Mouse (Mus musculus): ENCODE results near the gene Arhgap21. TPM values are rescaled to one million over a fixed set of nuclear protein-coding genes. Genes with fewer than 3 reads are reported as not detected.
A peak's percentile ranks its signal among the peaks of the same experiment; 100 is the strongest.

Gene Arhgap21
- polyA plus RNA-seq, 1 experiment from 2014 or later = 62.7 TPM

GRCm38 (mm10) chr2:20969201-20970200, 820 bp upstream of the Arhgap21 start:
- Histone ChIP-seq H3K27me3 (ENCODE audit: control insufficient read depth, insufficient read depth, low read length) (no peaks in the 10 kb centered on the region), H3K27ac (replicated peaks; ENCODE audit: low read depth, low read length) (peak overlapping the region; percentile 100), H3K4me1 (ENCODE audit: control insufficient read depth, insufficient read depth, low read length) (peaks cover 10% of the 10 kb centered on the region), H3K9me3 (ENCODE audit: control insufficient read depth, low read length) (no peaks in the 10 kb centered on the region), H3K9ac (replicated peaks; ENCODE audit: low read length) (peak overlapping the region; percentile 99), H3K4me3 (replicated peaks; ENCODE audit: low read depth, low read length) (peak overlapping the region; percentile 93), H3K36me3 (ENCODE audit: control insufficient read depth, insufficient read depth, low read length) (no peaks in the 10 kb centered on the region), H3K4me2 (ENCODE audit: low read length) (peak overlapping the region; percentile 77)
- peak; percentile 97 for ATAC-seq (ENCODE audit: low FRiP score, low TSS enrichment)
- DNase-seq = peak; percentile 98
- under 1% methylated on average over 49 of the region's 49 CpGs for WGBS

DNA sequence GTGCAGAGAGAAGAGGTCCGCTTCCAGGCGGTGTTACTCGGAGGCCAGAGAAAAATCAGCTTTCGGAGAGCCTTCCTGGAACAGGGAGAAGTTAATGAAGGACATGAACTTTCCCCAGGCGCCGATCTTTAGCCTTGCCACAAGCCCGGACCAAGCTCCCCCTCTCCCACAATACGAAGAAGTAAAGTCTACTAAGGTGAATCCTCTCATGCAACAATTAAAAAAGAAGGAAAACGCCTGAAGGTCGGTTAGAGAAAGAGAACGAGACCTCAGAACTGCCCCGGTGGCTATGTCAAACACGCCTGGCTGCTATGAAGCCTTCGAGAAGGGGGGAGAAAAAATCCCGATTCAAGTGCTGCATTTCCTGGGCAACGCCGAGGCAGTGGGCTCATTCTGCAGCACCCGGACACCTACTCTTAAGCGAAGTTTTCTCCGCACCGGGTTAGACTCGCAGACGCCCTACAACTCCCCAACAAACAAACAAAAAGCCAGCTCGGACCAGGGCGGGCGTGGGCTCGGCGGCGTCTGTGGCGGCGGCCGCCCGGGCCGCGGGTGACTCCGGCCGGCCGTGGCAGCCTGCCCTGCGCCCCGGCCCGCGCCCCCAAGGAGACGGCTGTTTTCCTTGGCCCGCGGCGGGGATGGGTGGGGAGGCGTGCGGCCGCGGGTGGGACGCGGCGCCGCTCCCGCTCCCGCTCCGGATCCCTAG, 882 bp downstream of the Arhgap21 start:
- Histone ChIP-seq H3K9me3 (ENCODE audit: control insufficient read depth, low read length) (no peaks in the 10 kb centered on the region), H3K27me3 (ENCODE audit: control insufficient read depth, insufficient read depth, low read length) (no peaks in the 10 kb centered on the region), H3K4me1 (ENCODE audit: control insufficient read depth, insufficient read depth, low read length) (peaks cover 24% of the 10 kb centered on the region), H3K4me2 (ENCODE audit: low read length) (peak overlapping the region; percentile 77), H3K27ac (replicated peaks; ENCODE audit: low read depth, low read length) (peak overlapping the region; percentile 100), H3K9ac (replicated peaks; ENCODE audit: low read length) (peak overlapping the region; percentile 99), H3K36me3 (ENCODE audit: control insufficient read depth, insufficient read depth, low read length) (no peaks in the 10 kb centered on the region), H3K4me3 (replicated peaks; ENCODE audit: low read depth, low read length) (peak overlapping the region; percentile 93)
- ATAC-seq (ENCODE audit: low FRiP score, low TSS enrichment) (no peak), DNase-seq (peak; percentile 69)
- under 1% methylated on average over 57 of the region's 57 CpGs for WGBS

GRCm38 (mm10) chr2:20967101-20967645, 1.5 kb downstream of the Arhgap21 start:
- Histone ChIP-seq H3K4me2 (ENCODE audit: low read length) (peak overlapping the region; percentile 77), H3K9me3 (ENCODE audit: control insufficient read depth, low read length) (no peaks in the 10 kb centered on the region), H3K27me3 (ENCODE audit: control insufficient read depth, insufficient read depth, low read length) (no peaks in the 10 kb centered on the region), H3K36me3 (ENCODE audit: control insufficient read depth, insufficient read depth, low read length) (no peaks in the 10 kb centered on the region), H3K27ac (replicated peaks; ENCODE audit: low read depth, low read length) (peak overlapping the region; percentile 100), H3K4me3 (replicated peaks; ENCODE audit: low read depth, low read length) (peak overlapping the region; percentile 93), H3K4me1 (ENCODE audit: control insufficient read depth, insufficient read depth, low read length) (peaks cover 31% of the 10 kb centered on the region), H3K9ac (replicated peaks; ENCODE audit: low read length) (peak overlapping the region; percentile 99)
- under 1% methylated on average over 13 of the region's 13 CpGs for WGBS
- DNase-seq (peak; percentile 72), ATAC-seq (ENCODE audit: low FRiP score, low TSS enrichment) (no peak)

DNA sequence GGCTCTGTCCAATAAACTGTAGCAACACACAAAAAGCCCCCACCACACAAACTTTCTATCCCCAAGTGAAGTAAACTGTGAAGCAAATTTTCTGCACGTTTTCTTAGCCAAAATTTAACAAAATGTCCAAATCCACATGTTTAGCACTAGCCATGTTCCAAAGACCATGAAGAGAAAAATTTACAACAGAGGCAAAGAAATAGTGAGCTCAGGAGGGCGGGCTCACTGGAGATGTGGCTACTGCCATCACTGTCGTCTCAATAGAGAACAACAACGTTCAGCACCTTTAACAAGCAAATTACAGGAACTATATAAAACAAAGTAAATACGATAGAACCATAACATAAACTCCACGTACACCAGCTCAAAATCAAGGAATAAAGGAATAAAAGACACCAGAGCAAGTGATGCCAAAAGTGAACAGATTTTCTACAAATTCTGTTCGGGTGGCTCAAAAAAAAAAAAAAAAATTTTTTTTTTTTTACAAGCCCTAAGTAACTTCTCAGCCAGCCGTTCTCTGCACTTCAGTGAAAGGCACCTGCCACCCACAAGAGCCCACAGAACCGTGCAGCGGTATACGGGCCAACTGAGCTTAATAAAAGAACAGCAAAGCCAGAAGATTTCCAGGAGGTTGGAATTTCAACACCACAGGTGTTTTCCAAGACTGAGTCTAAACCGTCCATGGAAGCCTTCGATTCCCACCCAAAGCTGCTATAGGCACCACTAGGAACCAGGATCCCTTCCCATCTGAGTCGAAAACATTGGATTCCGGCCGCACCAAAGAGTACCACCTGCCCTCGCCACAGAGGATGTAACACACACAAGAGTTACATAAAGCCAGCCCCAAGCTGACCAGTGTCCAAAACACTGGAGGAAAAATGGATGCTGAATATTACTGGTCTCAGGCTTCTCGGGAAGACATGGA, 2.2 kb downstream of the Arhgap21 start:
- peak overlapping the region; percentile 93 for H3K4me3 ChIP-seq (replicated peaks; ENCODE audit: low read depth, low read length)
- H3K9ac ChIP-seq (replicated peaks; ENCODE audit: low read length) = peak overlapping the region; percentile 99
- H3K4me2 ChIP-seq (ENCODE audit: low read length) = peak overlapping the region; percentile 77
- DNase-seq (no peak), ATAC-seq (ENCODE audit: low FRiP score, low TSS enrichment) (no peak)
- peaks cover 37% of the 10 kb centered on the region for H3K4me1 ChIP-seq (ENCODE audit: control insufficient read depth, insufficient read depth, low read length)
- H3K36me3 ChIP-seq (ENCODE audit: control insufficient read depth, insufficient read depth, low read length) = no peaks in the 10 kb centered on the region
- 14% methylated on average over 18 of the region's 18 CpGs for WGBS
- no peaks in the 10 kb centered on the region for H3K27me3 ChIP-seq (ENCODE audit: control insufficient read depth, insufficient read depth, low read length)
- no peaks in the 10 kb centered on the region for H3K9me3 ChIP-seq (ENCODE audit: control insufficient read depth, low read length)
- peak overlapping the region; percentile 100 for H3K27ac ChIP-seq (replicated peaks; ENCODE audit: low read depth, low read length)

DNA sequence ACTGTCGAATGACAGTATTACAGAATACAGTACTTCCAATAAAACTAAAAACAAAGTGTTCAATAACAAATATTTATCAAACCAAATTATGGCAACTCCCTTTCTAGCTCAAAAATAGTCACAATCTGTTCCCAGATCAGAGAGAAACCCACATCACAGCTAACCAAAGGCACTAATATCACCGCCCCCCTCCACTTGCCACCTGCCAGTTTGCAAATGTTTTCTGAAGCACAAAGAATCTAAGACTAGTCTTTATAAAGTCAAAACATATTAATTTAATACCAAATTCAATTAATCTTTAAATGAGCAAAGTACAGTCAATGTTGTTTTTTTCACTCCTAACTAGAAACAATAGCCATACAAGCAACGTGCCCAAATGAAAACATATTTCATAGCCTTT, 3.3 kb downstream of the Arhgap21 start:
- Histone ChIP-seq H3K36me3 (ENCODE audit: control insufficient read depth, insufficient read depth, low read length) (no peaks in the 10 kb centered on the region), H3K4me3 (replicated peaks; ENCODE audit: low read depth, low read length) (peak overlapping the region; percentile 93), H3K9ac (replicated peaks; ENCODE audit: low read length) (peak overlapping the region; percentile 99; the same call in 1 of the 2 replicates), H3K27me3 (ENCODE audit: control insufficient read depth, insufficient read depth, low read length) (no peaks in the 10 kb centered on the region), H3K4me2 (ENCODE audit: low read length) (peak overlapping the region; percentile 77), H3K4me1 (ENCODE audit: control insufficient read depth, insufficient read depth, low read length) (peaks cover 44% of the 10 kb centered on the region), H3K27ac (replicated peaks; ENCODE audit: low read depth, low read length) (no peak overlapping the region), H3K9me3 (ENCODE audit: control insufficient read depth, low read length) (no peaks in the 10 kb centered on the region)
- 61% methylated on average over 3 of the region's 3 CpGs for WGBS
- DNase-seq (no peak), ATAC-seq (ENCODE audit: low FRiP score, low TSS enrichment) (no peak)

DNA sequence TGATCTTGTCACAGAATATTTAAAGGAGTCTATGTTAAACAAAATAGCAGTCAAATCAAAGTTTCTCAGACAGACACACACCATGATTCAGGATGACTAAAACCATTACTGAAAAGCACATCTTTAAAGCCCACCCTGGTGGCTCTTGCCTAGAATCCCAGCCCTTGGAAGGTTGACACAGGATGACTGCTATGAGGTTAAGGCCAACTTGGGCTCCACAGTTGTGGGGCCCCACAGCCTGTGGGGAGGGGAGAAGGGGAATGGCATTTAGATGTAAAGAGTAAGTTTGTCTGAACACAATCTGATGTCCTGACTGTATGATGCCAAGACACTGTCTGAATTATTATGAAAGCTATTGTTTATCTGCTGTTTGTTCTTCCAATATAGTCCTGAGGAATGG, 4.2 kb downstream of the Arhgap21 start:
- H3K27ac ChIP-seq (replicated peaks; ENCODE audit: low read depth, low read length) = no peak overlapping the region
- H3K9ac ChIP-seq (replicated peaks; ENCODE audit: low read length) = no peak overlapping the region; the same call in 1 of the 2 replicates
- H3K4me2 ChIP-seq (ENCODE audit: low read length) = peak overlapping the region; percentile 77
- ATAC-seq (ENCODE audit: low FRiP score, low TSS enrichment) (no peak), DNase-seq (no peak)
- H3K27me3 ChIP-seq (ENCODE audit: control insufficient read depth, insufficient read depth, low read length) = no peaks in the 10 kb centered on the region
- peaks cover 50% of the 10 kb centered on the region for H3K4me1 ChIP-seq (ENCODE audit: control insufficient read depth, insufficient read depth, low read length)
- H3K4me3 ChIP-seq (replicated peaks; ENCODE audit: low read depth, low read length) = peak overlapping the region; percentile 93
- H3K9me3 ChIP-seq (ENCODE audit: control insufficient read depth, low read length) = no peaks in the 10 kb centered on the region
- H3K36me3 ChIP-seq (ENCODE audit: control insufficient read depth, insufficient read depth, low read length) = no peaks in the 10 kb centered on the region

- Histone ChIP-seq H3K4me3 (replicated peaks; ENCODE audit: low read depth, low read length) (peak overlapping the region; percentile 20), H3K27me3 (ENCODE audit: control insufficient read depth, insufficient read depth, low read length) (no peaks in the 10 kb centered on the region), H3K4me2 (ENCODE audit: low read length) (peak overlapping the region; percentile 49), H3K9me3 (ENCODE audit: control insufficient read depth, low read length) (no peaks in the 10 kb centered on the region), H3K4me1 (ENCODE audit: control insufficient read depth, insufficient read depth, low read length) (peaks cover 57% of the 10 kb centered on the region), H3K36me3 (ENCODE audit: control insufficient read depth, insufficient read depth, low read length) (no peaks in the 10 kb centered on the region), H3K27ac (replicated peaks; ENCODE audit: low read depth, low read length) (no peak overlapping the region), H3K9ac (replicated peaks; ENCODE audit: low read length) (peak overlapping the region; percentile 29)
- WGBS = 68% methylated on average over 5 of the region's 5 CpGs
- no peak for ATAC-seq (ENCODE audit: low FRiP score, low TSS enrichment)
- DNase-seq = no peak
These were observed 5.4 kb downstream of the Arhgap21 start for GRCm38 (mm10) chr2:20963226-20963805.
